Mouse (Mus musculus): ENCODE results near the gene Vps37b.
A peak's percentile ranks its signal among the peaks of the same experiment; 100 is the strongest.
"Not testable (repeated sequence)": the region's sequence is repeated elsewhere in the genome, so short reads cannot be mapped to it uniquely, and the experiment has no call there.

Vps37b gene

GRCm38 (mm10) chr5:124032001-124032508, at the start of gene Vps37b:
TSS of gene Vps37b (minus strand) at chr5:124032270.
- peak; percentile 89 for DNase-seq

GRCm38 (mm10) chr5:124079880-124080279, 47.8 kb upstream of the Vps37b start:
- DNase-seq: no peak

GRCm38 (mm10) chr5:124078794-124079416, 46.8 kb upstream of the Vps37b start:
- peak; percentile 55 for DNase-seq

- no peak for DNase-seq
Observed at GRCm38 (mm10) chr5:124077856-124078460, 45.9 kb upstream of the Vps37b start.

GRCm38 (mm10) chr5:124077241-124077640, 45.2 kb upstream of the Vps37b start:
- DNase-seq: no peak

GRCm38 (mm10) chr5:124076559-124076958, 44.5 kb upstream of the Vps37b start:
- no peak for DNase-seq

GRCm38 (mm10) chr5:124075716-124076115, 43.6 kb upstream of the Vps37b start:
- DNase-seq: no peak

- DNase-seq: no peak
Observed at GRCm38 (mm10) chr5:124074845-124075307, 42.8 kb upstream of the Vps37b start.

- DNase-seq: no peak
Observed at GRCm38 (mm10) chr5:124073682-124074081, 41.6 kb upstream of the Vps37b start.

- no peak for DNase-seq
Observed at GRCm38 (mm10) chr5:124069657-124070056, 37.6 kb upstream of the Vps37b start.

GRCm38 (mm10) chr5:124062037-124062824, 30.2 kb upstream of the Vps37b start:
- DNase-seq: no peak

GRCm38 (mm10) chr5:124059677-124060076, 27.6 kb upstream of the Vps37b start:
- no peak for DNase-seq

- DNase-seq: no peak
Observed at GRCm38 (mm10) chr5:124058749-124059148, 26.7 kb upstream of the Vps37b start.

- no peak for DNase-seq
Observed at GRCm38 (mm10) chr5:124056956-124057355, 24.9 kb upstream of the Vps37b start.

- no peak for DNase-seq
Observed at GRCm38 (mm10) chr5:124056219-124056618, 24.1 kb upstream of the Vps37b start.

- DNase-seq: not testable (repeated sequence)
Observed at GRCm38 (mm10) chr5:124052641-124053040, 20.6 kb upstream of the Vps37b start.

- no peak for DNase-seq
Observed at GRCm38 (mm10) chr5:124051899-124052491, 19.9 kb upstream of the Vps37b start.

- no peak for DNase-seq
Observed at GRCm38 (mm10) chr5:124050095-124051050, 18.3 kb upstream of the Vps37b start.

GRCm38 (mm10) chr5:124049249-124050045, 17.4 kb upstream of the Vps37b start:
- DNase-seq: no peak

- no peak for DNase-seq
Observed at GRCm38 (mm10) chr5:124046741-124047401, 14.8 kb upstream of the Vps37b start.

Measured in cerebellum, adult 11-12 months (tissue).